Mouse (Mus musculus) left cerebral cortex, adult 8-10 months (tissue): ENCODE measurements around the gene Acbd3. TPM values are rescaled to one million over a fixed set of nuclear protein-coding genes. Genes with fewer than 3 reads are reported as not detected.

Source experiments
- DNase-seq, 2 experiments: peaks; one replicate each; pipeline ENCODE4 v3.0.0; 2022; ENCODE audit warnings: low spot score in 2 of 2
- total RNA-seq, 4 experiments: library from RNA; stranded (reverse); gene quantifications; 2 replicates each; pipeline ENCODE4 v1.2.4; 2022

Acbd3 gene
- total RNA-seq = 10 to 100 TPM; 32.2 to 34.0 (median 33.1) TPM

DNA sequence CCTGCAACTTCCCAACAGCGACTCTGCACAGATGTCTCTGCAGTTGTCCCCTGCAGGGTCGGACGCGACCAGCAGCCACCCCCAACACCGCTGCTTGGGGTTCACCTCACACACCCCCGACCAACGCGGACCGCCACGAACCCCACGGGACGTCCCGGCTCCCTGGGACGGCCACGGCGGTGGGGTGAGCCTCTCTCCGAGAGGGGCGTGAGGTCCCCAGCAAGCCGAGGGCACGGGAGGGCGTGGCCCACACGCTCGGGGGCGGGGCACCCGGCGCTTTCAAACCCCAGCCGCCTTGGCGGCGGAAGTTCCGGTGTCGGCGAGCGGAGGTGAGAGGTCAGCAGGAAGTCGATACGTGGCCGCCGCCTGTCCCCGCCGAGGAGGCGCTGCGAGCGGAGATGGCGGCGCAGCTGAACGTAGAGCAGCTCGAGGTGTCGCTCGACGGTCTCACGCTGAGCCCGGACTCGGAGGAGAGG lies at the start of gene Acbd3:
Gene Acbd3 (plus strand): TSS at position 340 of the 476 bp plus-strand sequence.
- DNase-seq = peak; percentile 74 to 90

DNA sequence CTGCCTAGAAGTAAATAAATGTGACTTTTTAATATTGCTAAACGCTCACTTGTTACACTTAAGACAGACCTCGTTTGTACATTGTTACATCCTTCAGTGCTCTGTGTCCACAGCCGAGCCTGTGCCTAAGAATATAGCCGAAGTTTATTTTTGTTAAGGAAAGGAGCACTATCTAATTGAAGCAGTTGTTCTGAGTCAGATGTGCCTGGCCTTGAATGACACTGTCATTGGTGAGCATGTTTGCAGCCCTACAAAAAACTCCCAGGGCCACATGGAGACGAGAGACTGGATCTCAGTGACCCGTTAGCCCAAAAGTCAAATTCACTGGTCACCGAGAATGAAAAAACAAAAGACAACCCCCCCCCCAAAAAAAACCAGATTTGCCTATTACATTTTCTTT lies 34.6 kb upstream of the Acbd3 start:
- DNase-seq = no peak

DNA sequence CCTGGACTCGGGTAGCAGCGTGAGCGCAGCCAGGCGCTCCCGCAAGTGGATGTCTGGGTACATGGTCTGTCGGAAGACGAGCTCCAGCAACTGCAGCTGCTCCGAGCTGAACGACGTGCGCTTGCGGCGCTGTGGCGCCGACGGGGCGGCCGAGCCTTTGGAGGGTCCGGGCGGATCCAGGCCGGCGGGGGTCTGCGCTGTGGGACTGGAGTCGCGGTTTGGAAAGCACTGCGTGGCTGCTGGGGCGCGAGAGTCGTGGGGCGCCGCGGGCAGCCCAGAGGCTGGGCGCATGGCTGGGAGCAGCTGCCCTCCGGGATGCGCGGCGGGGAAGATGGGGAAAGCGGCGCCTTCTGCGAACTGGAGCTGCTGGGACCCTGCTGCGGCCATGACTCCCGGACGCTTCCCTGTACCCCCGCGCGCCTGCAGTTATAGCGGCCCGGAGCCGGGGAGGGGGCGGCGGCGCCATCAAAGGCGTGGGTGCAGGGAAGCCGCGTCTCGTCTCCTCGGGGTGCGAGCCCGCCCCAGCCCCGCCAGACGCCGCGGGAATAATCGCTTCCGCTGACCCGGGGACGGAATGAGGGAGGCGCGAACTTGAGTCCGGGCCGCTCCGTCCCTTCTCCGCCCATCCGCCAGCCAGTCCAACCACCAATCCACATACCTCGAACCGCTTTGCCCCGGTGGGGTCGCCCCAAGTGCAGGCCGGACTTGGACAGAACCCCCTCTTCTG lies 29.1 kb upstream of the Acbd3 start, which contains the start of gene Mixl1:
Gene Mixl1 (minus strand): TSS at position 409 of the 727 bp plus-strand sequence.
- no peak for DNase-seq

DNA sequence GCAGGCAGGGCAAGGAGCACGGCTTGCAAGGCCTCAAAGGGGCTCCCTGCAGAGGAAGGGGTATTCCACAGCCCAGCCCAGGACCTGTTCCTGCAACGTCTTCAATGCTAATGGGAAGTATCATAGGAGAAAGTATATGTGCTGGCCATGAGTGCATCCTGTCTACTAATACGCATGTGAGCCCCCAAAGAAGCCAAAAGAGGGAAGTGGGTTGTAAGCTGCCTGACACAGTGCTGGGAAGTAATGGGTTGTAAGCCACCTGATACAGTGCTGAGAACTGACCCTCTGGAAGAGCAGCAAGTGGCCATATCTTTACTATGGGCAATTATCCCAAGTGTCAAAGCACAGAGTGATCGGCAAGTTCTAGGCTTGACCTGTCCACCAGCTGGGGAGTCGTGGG lies 27.8 kb upstream of the Acbd3 start:
- no peak for DNase-seq

DNA sequence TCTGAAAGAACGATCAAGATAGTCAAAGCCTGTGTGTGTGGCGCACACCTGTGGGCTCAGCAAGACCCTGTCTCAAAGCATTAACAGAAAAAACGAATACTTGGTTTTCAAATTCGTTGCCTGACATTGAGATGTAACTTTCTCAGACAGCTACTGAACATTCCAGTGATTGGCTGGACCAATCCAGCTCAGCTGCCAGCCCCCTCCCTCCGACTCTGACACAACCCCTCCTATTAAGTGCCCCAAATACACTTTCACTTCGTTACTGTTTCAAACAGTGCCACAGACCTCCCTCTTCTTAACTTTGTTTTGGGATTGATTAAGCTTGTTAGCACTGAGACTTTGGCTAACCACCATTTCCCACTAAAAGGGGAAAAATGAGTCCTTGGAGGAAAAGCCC lies 22.4 kb upstream of the Acbd3 start:
- DNase-seq = no peak

DNA sequence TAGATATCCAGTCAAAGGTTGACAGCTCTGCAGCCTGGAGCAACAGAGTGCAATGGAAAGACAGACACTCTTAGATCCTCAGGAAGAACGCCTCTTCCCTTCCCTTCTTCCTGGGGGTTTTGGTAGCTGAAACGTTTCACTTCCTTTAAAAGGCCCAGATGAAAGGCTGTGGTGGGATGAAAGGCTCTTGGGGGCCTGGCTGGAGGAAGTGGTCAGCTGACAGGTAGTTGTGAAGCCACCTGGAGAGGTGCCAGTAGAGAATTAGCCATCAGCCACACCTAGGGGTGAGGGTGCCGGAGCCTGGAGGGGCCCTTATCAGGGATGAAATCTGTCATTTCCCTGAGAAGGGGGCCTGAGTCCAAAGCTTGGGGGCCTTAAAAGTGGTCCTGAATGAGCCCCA lies 18.5 kb upstream of the Acbd3 start:
- DNase-seq = no peak

DNA sequence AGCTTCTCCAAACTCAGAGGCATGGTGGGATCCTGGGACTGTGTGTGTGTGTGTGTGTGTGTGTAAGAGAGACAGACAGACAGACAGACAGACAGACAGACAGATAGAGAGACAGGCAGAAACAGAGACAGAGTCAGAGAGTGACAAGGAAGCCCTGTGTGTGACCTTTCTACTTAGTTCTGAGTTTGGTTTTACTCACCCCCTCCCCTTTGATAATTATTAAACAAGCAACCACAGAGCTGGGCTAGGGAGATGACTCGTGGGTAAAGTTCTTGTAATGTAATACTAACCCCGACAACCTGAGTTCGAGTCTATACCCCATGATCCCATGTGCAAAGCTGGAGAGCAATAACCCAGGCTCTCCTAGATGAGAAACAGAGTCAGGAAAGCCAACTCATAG lies 18.0 kb upstream of the Acbd3 start:
- DNase-seq = no peak

DNA sequence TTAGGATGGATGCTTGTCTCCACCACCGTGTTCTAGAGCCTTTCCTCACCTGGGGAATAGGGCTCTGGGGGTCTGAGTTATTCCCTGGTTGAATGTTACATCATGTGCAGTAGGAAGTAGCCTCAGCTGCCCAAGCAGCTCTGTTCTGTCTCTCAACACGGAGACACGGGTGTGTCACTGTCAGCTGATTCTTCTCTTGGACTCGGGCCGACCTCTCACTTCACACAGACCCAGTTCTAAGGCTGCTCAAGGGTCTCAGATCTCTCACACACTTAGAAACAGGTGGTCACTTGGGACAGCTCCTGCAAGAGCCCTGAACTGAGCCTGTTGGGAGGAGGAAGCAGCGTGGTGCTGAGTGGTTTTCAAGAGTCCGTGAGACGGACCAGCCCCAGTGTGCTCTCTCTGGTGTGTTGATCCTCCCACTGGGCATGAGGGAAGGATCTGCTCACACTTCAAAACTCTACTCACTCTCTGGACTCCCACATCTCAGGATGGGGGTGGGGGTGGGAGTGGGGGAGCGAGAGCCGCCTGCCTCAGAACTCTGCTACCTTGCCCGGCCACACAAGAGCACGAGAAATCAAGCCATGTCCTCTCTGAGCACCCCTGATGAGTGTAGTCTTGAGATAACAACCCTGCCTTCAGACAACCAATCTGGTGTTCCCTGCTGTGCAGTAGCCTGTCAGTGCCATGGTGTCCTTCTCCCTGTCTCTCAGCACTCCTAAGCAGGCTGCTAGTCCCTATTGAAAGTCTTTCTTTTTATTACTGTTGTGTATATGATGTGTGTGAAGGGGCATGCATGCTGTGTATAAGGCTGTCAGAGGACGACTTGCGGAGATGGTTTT lies 16.7 kb upstream of the Acbd3 start:
- DNase-seq = no peak

DNA sequence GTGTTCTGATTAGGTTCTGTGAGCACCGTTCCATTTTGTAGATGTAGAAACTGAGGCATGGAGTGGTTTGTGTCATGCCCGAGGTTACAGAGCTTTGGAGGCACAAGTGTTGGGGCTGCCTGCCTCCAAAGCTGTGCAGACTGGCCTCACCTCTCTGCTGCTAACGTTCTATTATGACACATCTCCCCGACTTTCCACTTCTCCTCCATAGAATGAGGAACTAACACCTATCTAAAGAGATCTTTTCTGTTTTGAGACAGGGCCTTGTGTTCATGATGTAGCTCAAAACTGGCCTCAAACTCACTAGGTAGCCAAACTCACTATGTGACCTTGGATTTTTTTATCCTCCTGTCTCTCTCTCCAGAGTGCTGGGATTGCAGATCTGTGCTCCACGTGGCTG lies 7.1 kb upstream of the Acbd3 start:
- no peak for DNase-seq

DNA sequence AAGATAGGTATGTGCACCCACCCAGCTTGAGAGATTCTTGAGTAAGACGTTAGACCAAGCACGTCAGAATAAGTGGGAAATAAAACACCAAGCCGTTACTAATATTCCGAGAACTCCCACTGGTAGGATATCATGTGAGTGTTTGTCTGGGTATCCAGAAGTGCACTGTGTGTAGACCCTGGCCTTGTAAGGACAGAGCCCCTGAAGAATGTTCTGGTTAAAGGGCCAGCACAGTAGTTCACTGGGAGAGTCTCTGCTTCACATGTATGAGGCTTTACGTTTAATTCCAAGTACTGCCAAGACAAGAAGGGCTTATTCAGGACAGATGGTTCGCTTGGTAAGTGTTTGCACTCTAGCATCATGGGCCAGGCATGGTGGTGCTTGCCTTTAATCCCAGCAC lies 6.4 kb upstream of the Acbd3 start:
- no peak for DNase-seq

DNA sequence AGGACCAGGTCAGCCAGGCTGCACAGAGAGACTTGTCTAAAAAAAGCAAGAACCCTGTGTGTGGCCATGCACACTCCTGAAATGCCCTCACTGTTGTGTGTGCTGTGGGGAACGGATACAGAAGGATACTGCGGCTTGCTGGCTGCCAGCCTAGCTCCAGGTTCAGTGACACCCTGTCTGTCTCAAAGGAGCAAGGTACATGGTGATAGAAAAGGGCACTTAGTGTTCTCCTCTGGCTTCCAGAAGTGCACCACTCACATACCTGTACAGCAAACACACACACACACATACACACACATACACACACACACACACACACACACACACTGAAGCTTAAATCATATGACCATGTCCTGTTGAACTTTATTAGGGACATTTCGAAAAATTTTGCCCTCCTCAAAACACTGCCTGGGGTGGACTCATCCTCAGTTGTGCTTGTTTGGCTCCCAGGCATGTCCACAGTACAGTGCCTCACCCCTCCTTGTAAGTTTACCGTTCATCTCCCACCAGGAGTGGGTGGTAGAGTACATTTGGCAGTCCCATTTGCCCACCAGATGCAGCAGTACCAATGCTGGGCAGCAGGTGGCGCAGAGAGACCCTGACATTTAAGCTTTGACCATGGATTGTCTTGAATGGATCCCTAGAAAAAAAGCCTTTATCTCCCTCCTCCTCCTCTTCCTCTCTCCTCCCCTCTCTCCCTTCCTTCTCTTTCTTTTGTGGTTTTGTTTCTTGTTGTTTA lies 5.7 kb upstream of the Acbd3 start:
- DNase-seq = peak; percentile 36 to 80

DNA sequence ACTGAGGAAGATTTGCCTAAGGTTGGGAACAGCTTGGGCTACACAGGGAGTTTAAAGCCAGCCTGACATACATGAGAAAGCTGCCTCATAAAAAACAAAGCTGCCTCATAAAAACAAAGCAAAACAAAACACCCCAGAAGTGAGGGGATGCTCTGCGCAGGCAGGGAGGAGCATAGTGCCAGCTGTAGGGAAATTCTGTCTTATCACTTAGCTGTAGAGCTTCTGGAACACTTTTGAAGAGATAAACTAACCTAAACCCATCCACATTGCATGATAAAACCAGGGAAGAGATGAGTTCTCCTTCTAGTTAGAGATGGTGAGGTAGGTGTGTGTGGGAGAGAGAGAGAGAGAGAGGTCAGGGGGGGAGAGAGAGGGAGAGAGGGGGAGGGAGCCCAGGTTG lies 3.2 kb upstream of the Acbd3 start:
- DNase-seq = no peak

DNA sequence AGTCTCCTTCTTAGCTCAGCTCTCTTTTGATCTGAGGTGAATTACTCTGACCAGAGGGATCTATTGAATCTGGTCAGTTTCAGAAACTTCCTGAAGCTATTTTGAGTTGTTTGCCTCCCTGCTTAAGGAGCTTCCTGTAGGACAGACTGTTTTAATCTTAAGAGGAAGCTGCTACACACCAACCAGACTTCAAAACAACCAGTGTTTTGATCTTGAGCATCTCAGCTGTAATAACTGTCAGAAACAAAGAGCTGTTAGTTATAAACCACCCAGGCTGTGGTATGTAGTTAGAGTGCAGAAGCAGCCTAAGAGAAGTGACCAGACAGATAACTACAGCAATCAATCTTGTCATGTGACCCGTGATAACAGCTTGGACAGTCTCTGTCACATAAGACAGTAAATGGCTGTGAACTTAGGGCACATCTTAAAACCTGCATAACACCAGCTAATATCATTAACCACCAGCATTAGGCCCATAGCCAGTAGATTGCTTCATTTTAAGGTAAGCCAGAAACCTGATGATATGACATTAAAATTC lies 2.1 kb upstream of the Acbd3 start:
- DNase-seq = no peak

DNA sequence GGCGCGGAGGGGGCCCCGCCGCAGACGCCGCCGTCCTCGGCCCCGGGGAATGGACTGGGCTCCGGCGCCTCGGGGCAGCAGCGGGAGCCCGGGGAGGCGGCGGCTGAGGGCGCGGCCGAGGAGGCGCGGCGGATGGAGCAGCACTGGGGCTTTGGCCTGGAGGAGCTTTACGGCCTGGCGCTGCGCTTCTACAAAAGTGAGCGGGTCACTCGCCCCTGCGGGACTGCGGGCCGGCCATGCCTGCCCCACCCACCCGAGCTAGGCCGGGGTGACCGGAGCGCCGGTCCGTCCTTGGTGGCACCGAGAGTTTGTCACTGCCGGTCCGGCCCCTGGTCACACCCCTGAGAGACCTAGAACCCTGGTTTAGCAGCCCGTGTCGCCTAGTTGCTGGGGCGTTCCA lies 340 bp downstream of the Acbd3 start:
- no peak for DNase-seq

DNA sequence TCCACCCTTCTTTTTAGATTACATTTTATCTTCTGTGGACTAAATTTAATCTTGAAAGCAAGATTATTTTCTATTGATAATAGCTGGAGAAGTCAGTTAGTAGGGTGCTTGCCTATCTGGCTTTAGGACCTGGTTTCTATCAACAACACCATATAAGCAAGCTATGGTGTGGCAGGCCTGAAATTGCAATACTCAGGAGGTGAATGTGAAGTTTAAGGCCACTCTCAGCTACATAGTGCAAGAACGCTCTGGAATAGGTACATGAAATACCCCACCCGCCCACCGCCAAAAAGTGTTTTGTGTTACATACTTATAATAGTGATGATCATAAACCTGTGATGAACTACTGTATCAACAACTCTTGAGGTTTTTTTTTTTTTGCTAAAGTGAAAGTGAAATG lies 3.4 kb downstream of the Acbd3 start:
- no peak for DNase-seq

DNA sequence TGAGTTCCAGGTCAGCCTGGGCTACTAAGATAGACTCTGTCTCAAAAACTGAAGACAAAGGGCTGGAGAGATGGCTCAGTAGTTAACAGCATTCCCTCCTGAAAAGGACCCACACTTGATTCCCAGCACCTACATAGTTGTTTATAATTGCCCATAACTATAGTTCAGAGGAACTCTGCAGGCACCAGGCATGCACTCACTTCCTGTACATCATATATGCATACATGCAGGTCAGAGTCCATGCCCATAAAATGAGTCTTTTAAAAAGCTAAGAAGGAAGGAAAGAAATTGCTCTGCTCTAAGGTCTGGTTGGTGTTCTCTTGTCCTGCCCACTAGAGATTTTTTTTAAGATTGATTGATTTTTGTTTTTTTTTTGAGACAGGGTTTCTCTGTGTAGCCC lies 22.0 kb downstream of the Acbd3 start:
- DNase-seq = no peak

DNA sequence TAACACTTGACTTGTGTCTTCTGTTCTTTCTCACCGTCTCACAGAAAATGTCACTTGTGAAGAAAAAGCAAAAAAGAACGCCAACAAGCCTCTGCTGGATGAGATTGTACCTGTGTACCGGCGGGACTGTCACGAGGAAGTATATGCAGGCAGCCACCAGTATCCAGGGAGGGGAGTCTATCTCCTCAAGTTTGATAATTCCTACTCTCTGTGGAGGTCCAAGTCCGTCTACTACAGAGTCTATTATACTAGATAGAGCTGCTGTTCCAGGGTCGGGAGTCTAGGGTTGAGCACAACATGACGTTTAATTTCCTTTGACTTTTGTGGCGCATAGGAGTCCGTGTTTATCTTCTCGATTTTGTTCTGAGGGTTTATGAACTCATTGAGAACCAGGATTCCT lies 26.3 kb downstream of the Acbd3 start:
- no peak for DNase-seq

DNA sequence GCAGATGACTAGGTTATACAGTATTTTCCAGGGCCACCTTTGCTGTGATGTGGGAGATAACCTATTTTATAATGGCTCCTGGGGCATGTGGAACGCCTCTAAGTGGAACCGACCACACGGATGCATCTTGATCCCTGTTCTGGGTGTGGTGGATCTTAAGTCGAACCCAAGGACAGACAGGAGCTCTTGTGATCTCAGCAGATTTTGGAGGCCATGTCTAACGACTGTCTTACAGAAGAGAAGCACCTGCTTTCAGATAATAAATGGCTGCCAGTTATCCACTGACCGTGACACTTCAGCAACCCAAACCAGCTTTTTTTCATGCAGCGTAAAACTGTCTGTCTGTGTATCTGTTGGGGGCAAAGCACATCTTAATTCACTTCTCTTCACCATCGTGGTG lies 28.5 kb downstream of the Acbd3 start:
- DNase-seq = no peak

DNA sequence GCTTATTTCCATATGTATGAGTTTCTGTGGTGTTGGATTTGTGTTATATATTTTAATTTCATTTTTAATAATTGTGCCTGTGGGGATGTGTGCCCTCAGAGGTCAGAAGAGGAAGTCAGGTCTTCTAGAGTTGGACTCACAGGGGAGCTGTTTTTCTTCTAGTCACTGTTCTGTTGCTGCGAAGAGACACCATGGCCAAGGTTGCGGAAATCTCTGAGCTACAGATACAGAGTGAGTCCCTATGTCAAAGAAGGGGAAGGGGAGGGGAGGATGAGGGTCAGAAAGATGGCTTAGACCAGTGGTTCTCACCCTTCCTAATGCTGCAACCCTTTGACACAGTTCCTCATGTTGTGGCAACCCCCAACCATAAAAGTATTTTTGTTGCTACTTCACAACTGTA lies 30.9 kb downstream of the Acbd3 start:
- DNase-seq = no peak

DNA sequence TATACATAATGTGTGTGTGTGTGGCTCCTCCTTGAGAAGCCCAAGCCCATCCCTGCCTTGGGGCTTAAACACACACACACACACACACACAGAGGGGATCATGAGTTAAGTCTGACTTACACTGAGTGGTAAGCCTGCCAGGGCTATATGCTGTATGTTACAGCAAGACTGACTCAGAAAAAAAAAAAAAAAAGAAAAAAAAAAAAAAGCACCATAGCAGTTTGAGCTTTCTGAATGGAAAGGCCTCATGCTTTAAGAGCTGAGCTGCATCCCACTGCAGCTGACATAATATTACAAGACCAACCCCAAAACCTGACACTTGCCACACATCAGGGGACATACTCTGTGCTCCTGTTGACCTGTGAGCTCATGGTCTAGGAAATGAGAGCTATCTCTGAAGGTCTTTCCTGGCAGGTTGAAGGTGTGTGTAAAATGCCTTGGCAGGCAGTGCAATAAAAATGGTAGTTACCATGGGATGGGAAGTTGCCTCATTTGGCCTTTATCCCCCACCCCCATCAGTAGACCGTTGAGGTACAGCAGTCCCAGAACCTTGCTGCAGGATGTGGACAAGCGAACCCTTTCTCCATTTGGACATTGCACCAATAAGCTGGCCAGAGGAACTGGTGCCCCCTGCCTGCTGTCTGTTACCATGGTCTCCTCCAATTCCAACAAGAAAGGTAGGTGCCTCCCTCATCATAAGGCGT lies 31.6 kb downstream of the Acbd3 start:
- no peak for DNase-seq

DNA sequence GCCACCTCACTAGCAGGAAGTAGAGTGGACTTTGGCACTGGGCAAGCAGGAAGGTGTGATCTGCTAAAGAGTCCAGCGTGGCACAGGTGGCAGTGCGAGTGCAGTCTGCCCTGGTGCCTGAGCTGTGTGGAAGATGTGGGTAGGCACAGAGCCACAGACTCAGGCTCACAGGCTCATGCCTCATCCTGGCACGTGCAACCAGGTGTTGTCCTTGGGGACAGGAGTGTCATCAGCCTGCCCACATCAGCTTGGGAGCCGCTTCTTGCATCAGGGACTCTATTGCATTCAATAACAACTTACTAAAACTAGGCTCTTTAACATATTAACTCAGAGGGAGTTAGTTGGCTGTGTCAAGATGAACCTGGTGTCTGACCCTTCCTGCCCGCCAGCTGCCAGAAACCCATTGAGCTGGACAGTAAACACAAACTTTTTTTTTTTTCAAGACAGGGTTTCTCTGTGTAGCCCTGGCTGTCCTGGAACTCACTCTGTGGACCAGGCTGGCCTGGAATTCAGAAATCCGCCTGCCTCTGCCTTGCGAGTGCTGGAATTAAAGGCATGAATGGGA lies 32.2 kb downstream of the Acbd3 start:
- no peak for DNase-seq
